Mouse (Mus musculus) forebrain, embryonic 12.5 days (tissue): ENCODE measurements at regions not wholly inside any gene's neighbourhood (a gene's known extent, or its start where the extent isn't known, plus 50 kb on each side); places are given as distances from the start of the nearest gene placed in this dataset.

Experiments
- ATAC-seq: fragments of 200-750 bp; cut with Nextera tagmentation; 2 replicates; pipeline ENCODE4 v1.8.0; 2017; ENCODE audit warnings: moderate TSS enrichment; ENCODE audit not compliant: low FRiP score
- H3K27ac ChIP-seq: fragments of 300-500 bp; sonication (generic); 2 replicates; pipeline ENCODE4 v1.5.1; 2016; ENCODE audit warnings: mild to moderate bottlenecking
- H3K27me3 ChIP-seq: fragments of 300-500 bp; sonication (generic); 2 replicates; pipeline ENCODE4 v1.6.1; 2016; ENCODE audit warnings: mild to moderate bottlenecking
- H3K36me3 ChIP-seq: fragments of 300-500 bp; sonication (generic); replicated peaks from 2 replicates; pipeline ENCODE4 v1.6.1; 2016; ENCODE audit warnings: mild to moderate bottlenecking
- H3K4me1 ChIP-seq: fragments of 300-500 bp; sonication (generic); 2 replicates; pipeline ENCODE4 v1.6.1; 2016
- H3K4me2 ChIP-seq: fragments of 300-500 bp; sonication (generic); 2 replicates; pipeline ENCODE4 v1.6.1; 2016; ENCODE audit warnings: mild to moderate bottlenecking, moderate library complexity
- H3K4me3 ChIP-seq: fragments of 300-500 bp; sonication (generic); replicated peaks from 2 replicates; pipeline ENCODE4 v1.5.1; 2016; ENCODE audit warnings: mild to moderate bottlenecking
- H3K9ac ChIP-seq: fragments of 300-500 bp; sonication (generic); 2 replicates; pipeline ENCODE4 v1.6.1; 2016; ENCODE audit warnings: mild to moderate bottlenecking
- H3K9me3 ChIP-seq: fragments of 300-500 bp; sonication (generic); 2 replicates; pipeline ENCODE4 v1.6.1; 2016
- WGBS: fragments of 180-500 bp; shearing (Covaris S2); methylation state at CpG from one replicate; pipeline ENCODE4 v1.1.7; 2016; 5-methylcytosine and 5-hydroxymethylcytosine counted together

GRCm38 (mm10) chr10:96806579-96806978 is 189.8 kb downstream of the Btg1 start:
- 61% methylated on average over 7 of the region's 7 CpGs for WGBS
- ATAC-seq, result no peak
- H3K4me1 ChIP-seq, result peaks cover 4% of the 10 kb centered on the region; the same call in 1 of the 2 replicates
- no peak overlapping the region for H3K9ac ChIP-seq
- H3K27ac ChIP-seq, result no peak overlapping the region
- no peaks in the 10 kb centered on the region for H3K36me3 ChIP-seq
- no peaks in the 10 kb centered on the region for H3K9me3 ChIP-seq
- no peaks in the 10 kb centered on the region for H3K27me3 ChIP-seq
- no peak overlapping the region for H3K4me2 ChIP-seq
- H3K4me3 ChIP-seq, result no peak overlapping the region

GRCm38 (mm10) chr10:96821852-96822251 is 205.0 kb downstream of the Btg1 start:
- no peak overlapping the region for H3K27ac ChIP-seq
- ATAC-seq, result no peak
- H3K4me1 ChIP-seq, result no peaks in the 10 kb centered on the region
- WGBS, result 73% methylated on average over 1 of the region's 1 CpGs
- H3K4me3 ChIP-seq, result no peak overlapping the region
- no peak overlapping the region for H3K9ac ChIP-seq
- H3K36me3 ChIP-seq, result no peaks in the 10 kb centered on the region
- no peak overlapping the region for H3K4me2 ChIP-seq
- H3K27me3 ChIP-seq, result no peaks in the 10 kb centered on the region
- H3K9me3 ChIP-seq, result no peaks in the 10 kb centered on the region

- Histone ChIP-seq H3K4me1 (no peaks in the 10 kb centered on the region), H3K9me3 (no peaks in the 10 kb centered on the region), H3K27me3 (no peaks in the 10 kb centered on the region), H3K4me3 (no peak overlapping the region), H3K9ac (no peak overlapping the region), H3K4me2 (no peak overlapping the region), H3K36me3 (no peaks in the 10 kb centered on the region), H3K27ac (no peak overlapping the region)
- ATAC-seq, result no peak
- WGBS, result 86% methylated on average over 7 of the region's 7 CpGs
These were observed 205.8 kb downstream of the Btg1 start for GRCm38 (mm10) chr10:96822344-96823335.

GRCm38 (mm10) chr10:96826234-96826788 is 209.5 kb downstream of the Btg1 start:
- H3K36me3 ChIP-seq, result no peaks in the 10 kb centered on the region
- H3K4me3 ChIP-seq, result no peak overlapping the region
- H3K9ac ChIP-seq, result no peak overlapping the region
- no peaks in the 10 kb centered on the region for H3K4me1 ChIP-seq
- H3K27me3 ChIP-seq, result no peaks in the 10 kb centered on the region
- H3K9me3 ChIP-seq, result no peaks in the 10 kb centered on the region
- no peak overlapping the region; the same call in 1 of the 2 replicates for H3K4me2 ChIP-seq
- peak; percentile 51; the same call in 1 of the 2 replicates for ATAC-seq
- 28% methylated on average over 7 of the region's 7 CpGs for WGBS
- no peak overlapping the region for H3K27ac ChIP-seq

DNA sequence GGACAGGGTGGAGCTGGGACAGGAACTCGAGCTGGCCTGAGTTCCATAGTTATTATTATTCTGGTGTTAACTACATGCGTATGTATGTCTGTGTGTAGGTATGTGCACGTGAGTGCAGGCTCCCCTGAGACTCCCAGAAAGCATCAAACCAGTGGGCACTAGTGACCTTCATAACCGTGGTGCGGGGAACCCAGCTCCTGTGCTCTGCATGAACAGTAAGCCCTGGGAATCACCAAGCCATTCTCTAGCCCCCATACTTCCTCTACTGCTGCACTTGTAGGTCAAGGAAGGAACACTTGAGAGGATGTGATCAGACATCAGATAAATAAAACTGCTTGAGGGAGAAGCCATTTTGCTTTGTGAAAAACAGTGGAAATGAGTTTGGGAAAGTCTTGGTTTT is 211.2 kb downstream of the Btg1 start:
- 87% methylated on average over 5 of the region's 5 CpGs for WGBS

GRCm38 (mm10) chr10:96828581-96829246 is 211.9 kb downstream of the Btg1 start:
- no peak for ATAC-seq
- Histone ChIP-seq H3K36me3 (no peaks in the 10 kb centered on the region), H3K4me3 (no peak overlapping the region), H3K9me3 (no peaks in the 10 kb centered on the region), H3K4me2 (no peak overlapping the region), H3K4me1 (no peaks in the 10 kb centered on the region), H3K27ac (no peak overlapping the region), H3K27me3 (no peaks in the 10 kb centered on the region), H3K9ac (no peak overlapping the region)
- WGBS, result 91% methylated on average over 7 of the region's 7 CpGs

More for the DNA sequence above, 211.2 kb downstream of the Btg1 start:
- H3K27ac ChIP-seq, result no peak overlapping the region
- no peak for ATAC-seq
- no peaks in the 10 kb centered on the region for H3K9me3 ChIP-seq
- H3K4me1 ChIP-seq, result no peaks in the 10 kb centered on the region
- H3K36me3 ChIP-seq, result no peaks in the 10 kb centered on the region
- no peak overlapping the region for H3K9ac ChIP-seq
- no peak overlapping the region for H3K4me3 ChIP-seq
- H3K4me2 ChIP-seq, result no peak overlapping the region
- no peaks in the 10 kb centered on the region for H3K27me3 ChIP-seq

DNA sequence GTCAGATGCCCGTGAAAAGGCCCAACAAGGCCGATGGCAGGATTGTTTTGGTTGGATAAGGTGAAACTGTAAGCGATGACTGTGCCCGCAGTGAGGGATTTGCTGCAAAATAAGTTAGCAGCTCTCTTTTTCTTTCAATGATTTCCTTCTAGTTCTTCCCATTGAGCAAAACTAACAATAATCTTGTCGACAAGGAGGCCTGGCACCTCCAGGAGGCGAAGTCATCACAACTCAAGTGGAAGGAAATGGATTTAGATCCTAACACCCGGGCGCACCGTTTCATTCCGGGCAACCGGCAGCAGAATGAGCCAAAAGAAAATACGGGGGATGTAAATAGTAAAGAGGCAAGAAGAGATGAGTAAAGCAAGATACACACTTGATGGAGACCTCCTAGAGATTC is 214.3 kb downstream of the Btg1 start:
- H3K4me3 ChIP-seq, result no peak overlapping the region
- H3K9ac ChIP-seq, result no peak overlapping the region
- H3K4me2 ChIP-seq, result no peak overlapping the region
- no peaks in the 10 kb centered on the region for H3K27me3 ChIP-seq
- WGBS, result 50% methylated on average over 12 of the region's 12 CpGs
- H3K36me3 ChIP-seq, result no peaks in the 10 kb centered on the region
- no peaks in the 10 kb centered on the region for H3K4me1 ChIP-seq
- ATAC-seq, result no peak
- no peaks in the 10 kb centered on the region for H3K9me3 ChIP-seq
- no peak overlapping the region for H3K27ac ChIP-seq

DNA sequence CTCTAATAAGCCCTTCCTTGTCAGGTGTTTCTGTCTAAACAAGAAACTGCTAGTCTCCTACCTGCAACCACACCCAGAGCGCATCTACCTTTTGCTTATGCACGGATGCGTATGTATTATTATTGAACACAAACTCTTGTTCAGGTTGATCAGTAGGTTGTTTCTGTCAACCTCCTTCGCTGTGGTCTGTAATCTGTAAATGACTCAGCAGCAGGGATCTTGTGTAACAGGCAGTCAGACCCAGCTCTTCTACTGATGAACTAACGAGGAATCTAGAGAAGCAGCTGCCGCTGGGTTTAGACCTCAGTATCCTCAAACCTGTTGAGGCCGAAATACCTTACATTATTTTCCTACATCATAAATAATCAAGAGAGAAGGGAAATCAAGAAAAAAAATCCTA is 220.4 kb downstream of the Btg1 start:
- Histone ChIP-seq H3K4me1 (no peaks in the 10 kb centered on the region), H3K36me3 (no peaks in the 10 kb centered on the region), H3K4me2 (no peak overlapping the region), H3K9me3 (no peaks in the 10 kb centered on the region), H3K27ac (no peak overlapping the region), H3K27me3 (no peaks in the 10 kb centered on the region), H3K9ac (no peak overlapping the region), H3K4me3 (no peak overlapping the region)
- no peak for ATAC-seq
- WGBS, result 83% methylated on average over 7 of the region's 7 CpGs

- no peaks in the 10 kb centered on the region for H3K27me3 ChIP-seq
- no peaks in the 10 kb centered on the region for H3K36me3 ChIP-seq
- H3K9me3 ChIP-seq, result no peaks in the 10 kb centered on the region
- no peak overlapping the region for H3K4me2 ChIP-seq
- H3K4me3 ChIP-seq, result no peak overlapping the region
- WGBS, result 97% methylated on average over 2 of the region's 2 CpGs
- ATAC-seq, result no peak
- H3K27ac ChIP-seq, result no peak overlapping the region
- no peak overlapping the region for H3K9ac ChIP-seq
- H3K4me1 ChIP-seq, result no peaks in the 10 kb centered on the region
These were observed 224.3 kb downstream of the Btg1 start for GRCm38 (mm10) chr10:96841128-96841527.

GRCm38 (mm10) chr10:96841956-96842355 is 225.2 kb downstream of the Btg1 start:
- peaks cover 2% of the 10 kb centered on the region; the same call in 1 of the 2 replicates for H3K4me1 ChIP-seq
- H3K4me3 ChIP-seq, result no peak overlapping the region
- H3K9me3 ChIP-seq, result no peaks in the 10 kb centered on the region
- H3K27ac ChIP-seq, result no peak overlapping the region
- ATAC-seq, result no peak
- H3K4me2 ChIP-seq, result no peak overlapping the region
- no peaks in the 10 kb centered on the region for H3K36me3 ChIP-seq
- no peaks in the 10 kb centered on the region for H3K27me3 ChIP-seq
- 93% methylated on average over 2 of the region's 2 CpGs for WGBS
- no peak overlapping the region for H3K9ac ChIP-seq

GRCm38 (mm10) chr10:96845906-96846305 is 229.1 kb downstream of the Btg1 start:
- H3K4me2 ChIP-seq, result no peak overlapping the region
- peaks cover 8% of the 10 kb centered on the region for H3K4me1 ChIP-seq
- no peaks in the 10 kb centered on the region for H3K27me3 ChIP-seq
- WGBS, result 83% methylated on average over 4 of the region's 4 CpGs
- H3K27ac ChIP-seq, result no peak overlapping the region
- ATAC-seq, result no peak
- H3K9ac ChIP-seq, result no peak overlapping the region
- no peaks in the 10 kb centered on the region for H3K36me3 ChIP-seq
- H3K4me3 ChIP-seq, result no peak overlapping the region
- no peaks in the 10 kb centered on the region for H3K9me3 ChIP-seq

GRCm38 (mm10) chr10:96847028-96847427 is 230.2 kb downstream of the Btg1 start:
- no peak for ATAC-seq

More at GRCm38 (mm10) chr10:96847028-96847427, 230.2 kb downstream of the Btg1 start:
- Histone ChIP-seq H3K27me3 (no peaks in the 10 kb centered on the region), H3K4me2 (peak overlapping the region; percentile 4; the same call in 1 of the 2 replicates), H3K27ac (no peak overlapping the region), H3K4me1 (peaks cover 8% of the 10 kb centered on the region), H3K9ac (no peak overlapping the region), H3K9me3 (no peaks in the 10 kb centered on the region), H3K36me3 (no peaks in the 10 kb centered on the region), H3K4me3 (no peak overlapping the region)
- 36% methylated on average over 6 of the region's 6 CpGs for WGBS
